Comparison of ENCODE assay signal across 24 mouse cellular contexts in genomic region chr14:97964543-97965069, GRCm38 (mm10).
DNase-seq lines count a peak whose midpoint lies in the region; ATAC-seq and TF ChIP-seq lines count a peak whose summit lies in the region.
"Had no signal": no experiment of that assay in that cellular context is flagged by ENCODE, and none has a peak within 500 bp of the region (broad histone marks: within the 10 kb centered on the region; RNA-seq: fewer than 3 reads in every experiment).

No protein-coding gene starts in this region.

- H3K27me3 ChIP-seq in hindbrain, embryonic 12.5 days, result no peaks in the 10 kb centered on the region
- no peaks in the 10 kb centered on the region for H3K27me3 ChIP-seq in hindbrain, postnatal 0 days (ENCODE audit: insufficient read depth, low read length)
- no peaks in the 10 kb centered on the region for H3K27me3 ChIP-seq in lung, embryonic 16.5 days (ENCODE audit: control insufficient read depth, insufficient read depth, low read depth, low read length)
- no peaks in the 10 kb centered on the region for H3K27me3 ChIP-seq in stomach, embryonic 14.5 days (ENCODE audit: control insufficient read depth, insufficient read depth, low read length)
- H3K27me3 ChIP-seq in stomach, postnatal 0 days (ENCODE audit: control insufficient read depth, insufficient read depth, low read length), result no peaks in the 10 kb centered on the region
- H3K27me3 ChIP-seq: limb, embryonic 12.5 days; liver, embryonic 15.5 days had no signal

- H3K9me3 ChIP-seq in hindbrain, embryonic 12.5 days (replicated peaks), result no peaks in the 10 kb centered on the region
- H3K9me3 ChIP-seq in hindbrain, postnatal 0 days (ENCODE audit: low read length), result no peaks in the 10 kb centered on the region
- H3K9me3 ChIP-seq in lung, embryonic 16.5 days (ENCODE audit: control insufficient read depth, low read length), result no peaks in the 10 kb centered on the region
- no peaks in the 10 kb centered on the region for H3K9me3 ChIP-seq in stomach, embryonic 14.5 days (ENCODE audit: control insufficient read depth, low read depth, low read length)
- H3K9me3 ChIP-seq in stomach, postnatal 0 days (ENCODE audit: control insufficient read depth, low read length), result no peaks in the 10 kb centered on the region
- H3K9me3 ChIP-seq: limb, embryonic 12.5 days; liver, embryonic 15.5 days had no signal

- H3K4me2 ChIP-seq in hindbrain, embryonic 12.5 days (replicated peaks), result no peak overlapping the region
- no peak overlapping the region for H3K4me2 ChIP-seq in hindbrain, postnatal 0 days (ENCODE audit: low read depth, low read length)
- no peak overlapping the region for H3K4me2 ChIP-seq in lung, embryonic 16.5 days (ENCODE audit: low read depth, low read length)
- no peak overlapping the region for H3K4me2 ChIP-seq in stomach, embryonic 14.5 days (replicated peaks; ENCODE audit: low read depth, low read length)
- H3K4me2 ChIP-seq in stomach, postnatal 0 days (replicated peaks; ENCODE audit: low read depth), result no peak overlapping the region
- H3K4me2 ChIP-seq: limb, embryonic 12.5 days; liver, embryonic 15.5 days had no signal

- no peak for ATAC-seq in hindbrain, embryonic 12.5 days (ENCODE audit: low FRiP score)
- ATAC-seq in hindbrain, postnatal 0 days, result no peak
- 0 out of 2 replicates have a peak, but pooled peaks have one; percentile 31 for ATAC-seq in lung, embryonic 16.5 days (ENCODE audit: low read depth)
- no peak; the same call in 1 of the 2 replicates for ATAC-seq in stomach, embryonic 14.5 days (ENCODE audit: insufficient number of reproducible peaks, insufficient read depth, low FRiP score, low read depth)
- no peak for ATAC-seq in stomach, postnatal 0 days (ENCODE audit: low FRiP score, low TSS enrichment)
- ATAC-seq: CD4-positive, CD25-positive, alpha-beta regulatory T cell, adult 4 months; inflammation-experienced regulatory T-cells, adult 6 months had no signal

- TF ChIP-seq EP300 in stomach, postnatal 0 days (optimal IDR thresholded peaks at IDR 0.05), result no peak

- H3K9ac ChIP-seq in hindbrain, embryonic 12.5 days, result no peak overlapping the region
- no peak overlapping the region for H3K9ac ChIP-seq in hindbrain, postnatal 0 days (replicated peaks; ENCODE audit: low read length)
- H3K9ac ChIP-seq in lung, embryonic 16.5 days (ENCODE audit: low read length), result no peak overlapping the region
- H3K9ac ChIP-seq in stomach, embryonic 14.5 days (replicated peaks; ENCODE audit: low read depth, low read length), result no peak overlapping the region
- no peak overlapping the region for H3K9ac ChIP-seq in stomach, postnatal 0 days (ENCODE audit: low read length)
- H3K9ac ChIP-seq: limb, embryonic 12.5 days; liver, embryonic 15.5 days had no signal

- H3K4me3 ChIP-seq in hindbrain, embryonic 12.5 days, result no peak overlapping the region
- H3K4me3 ChIP-seq in hindbrain, postnatal 0 days (ENCODE audit: low read length), result no peak overlapping the region
- H3K4me3 ChIP-seq in lung, embryonic 16.5 days (ENCODE audit: low read length), result no peak overlapping the region
- H3K4me3 ChIP-seq in stomach, embryonic 14.5 days (ENCODE audit: low read depth, low read length), result no peak overlapping the region
- no peak overlapping the region for H3K4me3 ChIP-seq in stomach, postnatal 0 days (ENCODE audit: low read depth, low read length)
- H3K4me3 ChIP-seq: erythroblast, embryonic 14.5 days; gastrocnemius, adult 2 months; layer of hippocampus, adult 2 months; left cerebral cortex, adult 2 months; limb, embryonic 12.5 days; liver, embryonic 15.5 days had no signal

- no peaks in the 10 kb centered on the region for H3K36me3 ChIP-seq in hindbrain, embryonic 12.5 days
- no peaks in the 10 kb centered on the region for H3K36me3 ChIP-seq in hindbrain, postnatal 0 days (ENCODE audit: insufficient read depth, low read length)
- no peaks in the 10 kb centered on the region for H3K36me3 ChIP-seq in lung, embryonic 16.5 days (ENCODE audit: control insufficient read depth, insufficient read depth, low read length)
- H3K36me3 ChIP-seq in stomach, embryonic 14.5 days (ENCODE audit: control insufficient read depth, insufficient read depth, low read length), result no peaks in the 10 kb centered on the region
- H3K36me3 ChIP-seq in stomach, postnatal 0 days (ENCODE audit: control insufficient read depth, insufficient read depth, low read length), result no peaks in the 10 kb centered on the region
- H3K36me3 ChIP-seq: limb, embryonic 12.5 days; liver, embryonic 15.5 days had no signal

- peaks cover 13% of the 10 kb centered on the region for H3K4me1 ChIP-seq in hindbrain, embryonic 12.5 days
- no peaks in the 10 kb centered on the region for H3K4me1 ChIP-seq in hindbrain, postnatal 0 days (ENCODE audit: insufficient read depth, low read length)
- no peaks in the 10 kb centered on the region for H3K4me1 ChIP-seq in lung, embryonic 16.5 days (replicated peaks; ENCODE audit: control insufficient read depth, insufficient read depth, low read length)
- H3K4me1 ChIP-seq in stomach, embryonic 14.5 days (ENCODE audit: control insufficient read depth, insufficient read depth, low read length), result 0 out of 2 replicates have a peak, but pooled peaks cover 4% of the 10 kb centered on the region
- H3K4me1 ChIP-seq in stomach, postnatal 0 days (replicated peaks; ENCODE audit: control insufficient read depth, insufficient read depth), result no peaks in the 10 kb centered on the region
- H3K4me1 ChIP-seq: limb, embryonic 12.5 days; liver, embryonic 15.5 days had no signal

- no peak for DNase-seq in hindbrain, postnatal 0 days (ENCODE audit: low spot score)
- DNase-seq in lung, postnatal 36 days, result no peak
- no peak for DNase-seq in stomach, postnatal 0 days (ENCODE audit: low spot score)
- no peak for DNase-seq in adrenal gland, postnatal 4 days (ENCODE audit: low spot score in 2 of 2)
- DNase-seq: adrenal gland, postnatal 25 days; cerebellum, adult 2 months; cerebellum, postnatal 14 days; gastrocnemius, adult 2 months; gastrocnemius, postnatal 36 days; kidney, adult 2 months; kidney, postnatal 36 days; retina, postnatal 1 day; right cerebral cortex, postnatal 14 days; thymus, postnatal 4 days had no signal

- TF ChIP-seq CTCF in hindbrain, postnatal 0 days (IDR thresholded peaks at IDR 0.05; ENCODE audit: low read depth), result no peak
- no peak for TF ChIP-seq CTCF in stomach, postnatal 0 days (IDR thresholded peaks at IDR 0.05; ENCODE audit: low read depth)

- 65% methylated on average over 2 of the region's 2 CpGs for WGBS in hindbrain, embryonic 12.5 days
- WGBS in hindbrain, postnatal 0 days, result 63% methylated on average over 2 of the region's 2 CpGs
- WGBS in lung, embryonic 16.5 days, result 24% methylated on average over 2 of the region's 2 CpGs
- WGBS in stomach, embryonic 14.5 days, result 25% methylated on average over 2 of the region's 2 CpGs
- WGBS in stomach, postnatal 0 days, result 15% methylated on average over 2 of the region's 2 CpGs

- H3K27ac ChIP-seq in hindbrain, embryonic 12.5 days, result 0 out of 2 replicates have a peak overlapping the region, but pooled peaks have one; percentile 30
- no peak overlapping the region for H3K27ac ChIP-seq in hindbrain, postnatal 0 days
- no peak overlapping the region for H3K27ac ChIP-seq in lung, embryonic 16.5 days (ENCODE audit: low read length)
- peak overlapping the region; percentile 49; the same call in 1 of the 2 replicates for H3K27ac ChIP-seq in stomach, embryonic 14.5 days (ENCODE audit: low read length)
- no peak overlapping the region for H3K27ac ChIP-seq in stomach, postnatal 0 days (replicated peaks)
- H3K27ac ChIP-seq: gastrocnemius, adult 2 months; layer of hippocampus, adult 2 months; left cerebral cortex, adult 2 months; limb, embryonic 12.5 days; liver, embryonic 15.5 days had no signal

Comparison
In these comparisons a context has a peak if more than half of its experiments do, and no peak if none do; other contexts are left out.
1. H3K27ac ChIP-seq: peak in hindbrain, embryonic 12.5 days (single experiment) and stomach, embryonic 14.5 days (single experiment); none in hindbrain, postnatal 0 days (single experiment), lung, embryonic 16.5 days (single experiment) and stomach, postnatal 0 days (single experiment).